Mouse (Mus musculus) fat pad, adult 2 months (tissue): ENCODE data around the gene Foxn3.
A peak's percentile ranks its signal among the peaks of the same experiment; 100 is the strongest.

Source experiments
- DNase-seq: peaks from one replicate; pipeline ENCODE4 v3.0.0-alpha.2; 2011; ENCODE audit warnings: low read depth, low spot score; ENCODE audit errors: extremely low read depth

The Foxn3 gene

DNA sequence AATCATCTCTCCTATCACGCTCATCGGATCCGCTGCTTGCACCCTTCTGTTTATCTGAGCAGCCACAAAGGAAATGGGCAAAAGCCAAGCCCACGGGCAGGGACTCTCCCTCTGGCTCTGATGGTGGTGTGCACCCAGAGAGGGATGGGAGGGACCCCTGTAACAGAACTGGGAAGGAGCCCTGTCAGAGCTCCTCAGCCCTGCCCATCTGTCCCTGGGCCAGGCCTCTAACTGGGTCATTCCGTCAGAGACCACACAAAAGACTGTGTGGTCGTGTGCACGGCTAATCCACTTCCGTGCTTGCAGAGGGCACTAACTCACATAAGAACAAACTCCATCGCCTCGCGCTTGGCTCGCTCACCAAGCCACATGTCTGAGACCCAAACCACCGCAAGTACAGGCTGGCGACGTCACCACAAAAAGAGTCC is 95.5 kb downstream of the Foxn3 start:
- DNase-seq: no peak

DNA sequence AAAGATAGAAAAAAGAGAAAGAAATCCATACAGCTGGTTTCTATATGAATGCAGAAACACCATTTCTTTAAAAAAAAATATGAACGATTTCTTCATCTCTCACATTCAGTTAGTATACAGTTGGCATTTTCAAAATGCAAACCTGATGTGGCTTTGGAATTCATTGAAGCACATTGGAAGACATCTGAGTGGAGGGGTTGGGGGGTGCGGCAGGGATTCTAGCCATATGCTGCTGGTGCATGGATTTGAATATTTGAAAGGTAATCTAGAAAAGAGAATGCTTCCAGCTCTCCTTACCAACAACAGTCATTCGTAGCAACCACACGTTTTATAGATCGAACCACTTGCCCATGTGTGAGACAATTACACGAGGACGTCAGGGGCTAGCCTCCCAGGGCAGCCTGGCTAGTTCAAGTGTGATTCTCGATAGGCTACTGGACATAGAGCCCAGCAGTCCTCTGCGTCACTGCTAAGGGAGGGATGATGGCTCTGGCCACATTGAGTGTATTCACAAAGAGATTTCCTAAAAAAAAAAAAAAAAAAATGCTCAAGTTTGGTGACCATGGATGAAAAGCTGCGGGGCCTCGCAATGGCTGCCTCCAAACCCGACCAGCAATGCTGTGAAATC is 96.0 kb downstream of the Foxn3 start:
- no peak for DNase-seq

DNA sequence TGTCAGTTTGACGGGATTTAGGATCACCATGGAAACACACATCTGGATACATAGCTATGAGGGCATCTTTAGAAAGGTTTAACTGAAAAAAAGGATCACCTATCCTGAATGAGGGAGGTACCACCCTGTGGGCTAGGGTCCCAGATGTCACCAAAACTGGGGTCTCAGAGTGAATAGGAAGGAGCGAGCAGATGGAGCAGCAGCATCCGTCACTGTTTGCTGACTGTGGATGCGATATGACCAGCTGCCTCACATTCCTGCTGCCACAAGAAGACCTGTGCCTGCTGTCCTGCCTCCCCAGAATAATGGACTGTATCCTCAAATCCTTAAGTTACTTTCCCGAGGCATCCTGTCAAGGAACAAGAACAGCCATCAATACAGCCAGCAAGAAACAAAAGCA is 97.0 kb downstream of the Foxn3 start:
- no peak for DNase-seq

DNA sequence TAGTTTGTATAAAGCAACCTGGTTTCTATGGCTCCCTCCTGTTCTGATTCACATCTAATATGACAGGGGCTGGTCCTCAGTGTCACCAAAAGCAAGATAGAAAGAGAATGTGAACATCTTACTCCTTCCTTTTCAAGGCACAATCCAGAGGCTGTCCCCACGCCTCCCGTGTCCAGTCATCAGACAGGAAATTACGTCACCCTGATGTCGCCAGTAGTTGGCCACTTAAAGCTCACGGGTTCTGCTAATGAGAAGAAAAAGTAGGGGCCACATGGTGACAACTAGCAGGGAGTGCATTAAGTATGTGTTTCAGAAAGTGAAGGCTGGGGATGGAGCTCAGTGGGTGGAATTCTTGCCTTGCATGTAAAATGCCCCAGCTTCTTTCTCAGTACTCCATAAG is 99.1 kb downstream of the Foxn3 start:
- DNase-seq: no peak

DNA sequence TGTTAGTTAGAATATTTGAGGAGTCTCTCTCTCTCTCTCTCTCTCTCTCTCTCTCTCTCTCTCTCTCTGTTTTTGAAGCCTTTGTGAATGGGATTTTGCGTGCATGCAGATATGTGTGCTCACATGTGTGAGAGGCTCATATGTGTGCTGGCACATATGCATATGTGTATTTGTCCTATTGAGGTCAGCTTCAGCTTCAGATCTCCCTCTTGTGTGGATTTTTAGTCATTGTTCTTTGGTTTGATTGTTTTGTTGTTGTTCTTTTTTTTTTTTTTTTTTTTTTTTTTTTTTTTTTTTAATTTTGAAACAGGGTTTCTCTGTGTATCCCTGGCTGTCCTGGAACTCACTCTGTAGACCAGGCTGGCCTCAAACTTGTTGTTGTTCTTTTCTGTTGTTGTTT is 100.5 kb downstream of the Foxn3 start:
- DNase-seq: no peak

DNA sequence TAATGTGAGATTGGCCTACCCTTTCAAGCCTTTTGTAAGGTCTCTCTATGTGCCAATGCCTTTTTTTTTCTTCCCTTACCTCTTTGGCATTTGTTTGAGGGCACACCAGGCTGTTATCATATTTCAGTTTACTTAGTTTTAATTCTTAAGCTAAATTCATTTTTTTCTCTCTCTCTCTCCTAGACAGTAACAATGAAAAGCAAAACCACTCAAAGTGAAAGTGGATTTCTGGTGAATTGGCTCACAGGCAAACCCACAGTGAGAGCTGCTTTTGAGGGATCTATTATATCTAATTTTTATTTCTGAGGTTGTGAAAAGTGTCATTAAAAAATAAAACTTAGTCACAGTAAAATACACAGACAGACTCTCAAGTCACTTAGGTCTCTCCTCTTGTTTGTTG is 101.1 kb downstream of the Foxn3 start:
- DNase-seq: no peak

DNA sequence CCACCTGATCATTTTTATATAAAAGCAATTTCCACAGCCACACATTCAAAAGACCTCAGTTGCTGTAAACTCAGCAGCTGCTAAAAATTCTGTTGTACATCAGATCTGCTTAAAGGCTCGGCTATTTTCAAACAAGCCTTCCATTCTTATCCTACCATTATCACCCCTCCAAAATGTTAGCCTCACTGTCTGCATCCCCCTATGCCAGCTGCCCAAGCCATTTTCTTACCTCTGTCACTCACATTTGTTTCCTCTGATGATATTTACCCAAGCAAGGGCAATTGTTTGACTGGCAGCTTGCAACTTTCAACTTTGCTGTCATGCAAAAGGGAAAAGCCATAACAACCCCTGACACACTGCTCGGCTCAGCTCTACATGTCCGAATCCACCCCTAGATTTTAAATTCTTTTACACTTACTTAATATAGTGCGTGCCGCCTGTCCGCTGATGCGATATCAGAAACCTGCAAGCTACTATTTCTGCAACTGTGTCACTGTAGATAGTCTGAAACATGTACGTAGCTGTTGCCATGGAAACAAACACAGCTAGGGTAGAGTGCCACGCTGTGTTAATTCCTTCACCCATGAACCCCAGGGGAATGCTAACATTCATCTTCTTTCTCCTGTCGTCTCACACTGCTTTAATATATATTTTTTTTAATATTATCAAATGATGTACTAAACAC is 105.7 kb downstream of the Foxn3 start:
- no peak for DNase-seq

DNA sequence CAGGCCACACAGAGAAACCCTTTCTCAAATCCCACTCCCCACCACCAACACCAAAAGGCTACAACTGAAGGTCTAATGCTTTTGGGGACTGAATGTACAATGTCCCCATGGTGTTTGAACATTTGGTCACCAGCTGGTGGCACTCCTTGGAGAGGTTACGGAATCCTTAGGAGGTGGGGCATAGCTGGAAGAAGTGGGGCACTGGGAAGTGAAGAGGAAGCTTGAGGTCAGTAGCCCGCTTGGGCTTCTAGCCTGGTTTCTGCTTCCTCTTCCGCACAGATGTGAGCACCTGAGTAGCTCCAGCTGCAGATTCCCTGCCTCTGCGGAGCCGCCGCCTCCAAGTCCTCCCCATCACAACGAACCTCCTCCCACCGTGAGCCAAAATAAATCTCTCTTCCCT is 107.8 kb downstream of the Foxn3 start:
- DNase-seq: no peak

DNA sequence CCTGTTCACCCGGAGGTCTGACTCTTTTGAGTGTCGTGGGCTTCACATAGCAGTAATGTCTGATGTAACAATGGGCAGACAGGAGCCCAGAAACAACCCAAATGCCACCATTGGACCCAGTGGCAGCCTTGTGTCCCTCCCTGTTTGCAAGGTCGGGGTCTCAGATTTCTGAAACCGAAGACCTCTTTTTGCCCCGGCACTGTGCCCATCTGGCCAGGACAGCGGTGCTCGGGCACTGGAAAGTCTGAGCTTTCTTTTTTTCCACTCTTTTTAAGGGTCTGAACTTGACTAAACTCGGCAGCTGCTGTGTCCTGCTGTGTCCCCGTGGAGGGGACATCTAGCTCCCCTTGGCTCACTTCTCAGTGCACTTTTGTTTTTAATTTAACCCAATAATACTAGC is 109.0 kb downstream of the Foxn3 start:
- no peak for DNase-seq

DNA sequence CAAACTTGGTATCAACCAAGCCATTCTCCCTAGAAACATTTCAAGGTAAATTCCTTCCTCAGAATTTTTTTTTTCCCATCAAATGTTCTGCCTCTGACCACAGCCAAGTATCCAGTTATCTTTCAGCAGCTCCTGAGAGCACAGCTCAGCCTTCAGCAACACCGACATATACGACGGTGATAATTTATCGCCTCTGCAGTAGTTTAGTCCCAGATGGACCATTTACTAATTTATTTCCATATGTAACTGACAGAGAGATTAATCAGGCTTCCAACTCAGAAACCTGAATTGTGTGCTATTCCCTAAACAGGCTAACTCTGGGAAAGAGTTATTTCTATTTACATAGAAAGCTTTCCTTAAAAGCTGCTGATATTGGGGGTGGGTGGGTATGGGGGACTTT is 109.6 kb downstream of the Foxn3 start:
- no peak for DNase-seq

DNA sequence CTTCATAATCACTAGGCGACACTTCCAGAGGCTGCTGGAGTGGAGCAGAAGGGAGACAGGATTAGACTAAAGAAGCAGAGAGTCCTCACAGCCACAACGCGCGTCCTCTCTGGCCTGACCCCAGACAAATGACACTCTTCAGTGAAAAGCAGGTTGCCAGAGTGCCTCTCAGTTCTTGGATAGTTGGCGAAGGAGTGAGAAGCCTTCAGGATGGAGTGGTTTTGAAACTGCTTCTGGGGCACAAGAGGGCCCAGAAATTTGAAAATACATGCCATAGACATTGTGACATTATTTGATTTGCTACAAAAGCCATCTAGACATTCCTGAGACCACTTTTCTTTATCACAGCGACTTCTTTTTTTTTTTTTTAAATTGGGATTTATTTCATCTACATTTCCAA is 113.3 kb downstream of the Foxn3 start:
- no peak for DNase-seq

DNA sequence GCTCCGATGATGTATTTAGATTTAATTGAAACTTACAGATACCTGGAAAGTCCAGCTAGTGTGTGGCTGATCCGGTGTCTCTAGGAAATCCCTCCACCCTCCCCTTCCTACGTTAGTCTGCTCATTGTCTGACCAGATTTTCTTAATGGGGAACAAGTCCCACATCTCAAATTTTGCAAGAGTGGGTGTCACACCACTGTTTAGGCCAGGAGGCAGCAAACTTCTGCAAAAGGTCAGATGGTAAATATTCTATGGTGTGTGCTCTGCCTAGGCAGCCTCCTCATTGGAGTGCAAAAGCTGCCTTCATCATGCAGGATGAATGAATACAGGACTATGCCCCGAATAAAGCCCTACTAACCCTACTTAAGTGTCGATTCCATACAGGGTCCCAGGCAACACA is 115.6 kb downstream of the Foxn3 start:
- no peak for DNase-seq

DNA sequence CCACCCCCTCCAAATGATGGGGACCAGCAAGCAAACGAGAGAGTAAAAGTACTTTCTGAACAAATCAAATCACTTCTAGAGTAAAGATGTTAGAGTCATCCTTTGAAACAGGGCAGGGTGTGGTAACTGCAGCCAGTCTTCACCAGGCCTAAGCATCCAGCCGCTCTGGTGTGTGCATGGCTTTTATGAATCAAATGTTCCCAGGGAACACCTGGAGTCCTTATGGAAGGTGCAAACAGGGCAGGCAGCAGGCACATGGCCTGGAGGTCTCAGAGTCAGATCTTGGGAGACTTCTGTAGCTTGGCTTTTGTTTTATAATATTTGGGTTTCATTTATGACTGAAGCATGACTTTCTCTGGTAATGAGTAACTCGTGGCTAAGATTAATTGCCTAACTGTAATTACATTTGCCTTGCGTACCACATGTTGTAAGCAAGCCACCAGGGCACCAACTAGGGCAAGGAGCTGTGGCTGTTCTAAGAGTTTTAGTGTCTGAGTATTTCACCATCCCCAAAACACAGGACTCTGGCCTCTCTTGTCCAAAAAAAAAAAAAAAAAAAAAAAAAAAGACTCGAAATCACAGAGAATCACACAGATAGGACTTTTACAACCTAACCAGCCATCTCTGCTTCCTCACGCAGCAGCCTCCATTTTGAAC is 118.2 kb downstream of the Foxn3 start:
- peak; percentile 51 for DNase-seq

DNA sequence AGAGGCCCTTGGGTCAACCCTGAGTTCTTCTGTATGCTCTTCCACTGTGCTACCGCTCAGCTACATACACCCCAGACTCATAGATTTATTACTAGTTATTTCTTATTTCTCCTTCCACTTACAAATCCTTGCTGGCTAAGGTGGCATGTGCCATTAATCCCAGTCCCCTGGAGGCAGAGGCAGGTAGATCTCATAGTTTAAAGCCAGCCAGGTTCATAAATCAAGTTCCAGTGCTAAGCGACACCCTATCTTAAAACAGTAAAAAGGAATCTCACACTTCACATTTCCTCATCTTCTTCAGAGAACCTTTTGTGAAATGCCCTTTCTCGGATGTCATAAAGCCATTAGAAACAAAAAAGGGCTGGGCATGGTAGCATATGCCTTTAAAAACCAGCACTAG is 120.6 kb downstream of the Foxn3 start:
- DNase-seq: peak; percentile 84

DNA sequence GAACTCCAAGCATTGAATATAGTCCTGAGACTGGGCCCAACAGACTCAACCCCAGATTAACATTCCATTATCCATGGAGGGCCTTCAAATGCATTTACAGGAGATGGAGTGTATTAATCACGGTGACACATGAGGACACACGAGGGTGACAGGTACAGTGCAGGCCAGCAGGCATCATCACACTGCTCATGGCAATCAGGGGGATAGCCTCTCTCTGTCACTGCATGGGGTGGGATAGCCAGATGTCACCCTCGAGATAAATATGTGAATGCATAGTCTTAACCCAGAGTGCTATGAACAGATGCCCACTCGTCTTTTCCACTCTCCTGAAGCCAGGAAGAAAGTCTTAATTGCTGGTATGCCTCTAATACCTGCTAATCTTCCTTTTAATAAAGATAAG is 122.4 kb downstream of the Foxn3 start:
- no peak for DNase-seq

DNA sequence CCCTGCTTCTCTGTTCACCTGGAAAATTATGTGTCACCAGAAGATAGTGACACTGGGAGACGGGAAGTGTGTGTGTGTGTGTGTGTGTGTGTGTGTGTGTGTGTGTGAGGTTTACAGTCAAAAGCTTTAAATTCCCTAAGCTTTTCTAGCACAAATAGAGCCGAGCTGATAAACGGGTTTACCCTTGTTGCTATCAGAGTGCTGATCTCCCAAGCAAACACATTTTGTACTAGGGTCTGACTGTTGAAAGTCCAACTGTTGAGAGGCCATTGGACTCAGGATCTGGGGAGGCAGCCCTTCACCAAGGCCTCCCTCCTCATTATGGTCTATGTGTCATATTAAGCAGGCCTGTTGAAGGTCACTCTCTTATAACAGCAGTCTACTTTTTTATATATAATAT is 123.4 kb downstream of the Foxn3 start:
- no peak for DNase-seq

DNA sequence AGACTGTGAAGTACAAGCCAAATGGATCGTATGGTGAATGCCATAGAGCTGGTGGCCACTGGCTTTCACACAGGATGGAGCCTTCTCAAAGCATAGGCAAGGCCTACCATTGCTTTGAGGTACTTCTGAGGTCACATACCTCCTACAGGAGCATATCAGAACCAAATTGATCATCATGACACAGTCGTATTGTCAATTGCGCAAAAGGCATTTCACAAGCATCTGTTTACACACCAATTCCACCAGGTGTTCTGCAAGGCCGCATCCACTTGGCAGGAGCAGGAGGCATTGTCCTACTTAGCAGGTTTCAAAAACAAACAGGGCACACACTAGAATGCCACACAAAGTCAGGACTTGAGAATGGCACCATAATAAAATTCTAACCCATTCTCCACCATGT is 128.2 kb downstream of the Foxn3 start:
- DNase-seq: peak; percentile 83

DNA sequence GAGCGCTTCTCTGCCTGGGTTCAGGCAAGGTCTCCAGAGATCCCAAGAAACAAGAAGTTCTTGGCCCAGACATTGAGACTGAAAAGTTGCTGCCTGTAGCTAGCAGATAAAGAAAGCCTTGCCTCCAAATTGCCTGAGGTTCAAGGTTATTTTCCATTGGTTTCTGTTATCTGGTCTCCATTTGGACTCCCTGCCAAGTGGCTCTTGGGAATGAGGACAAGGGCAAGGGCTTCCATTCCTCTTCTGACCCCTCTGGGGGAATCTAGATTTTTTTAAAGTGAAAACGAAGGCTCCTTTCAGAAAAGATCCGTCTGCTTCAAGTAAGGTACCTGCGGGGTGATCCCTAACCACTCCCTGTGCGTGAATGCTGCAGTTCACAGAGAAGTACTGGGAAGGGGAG is 130.0 kb downstream of the Foxn3 start:
- no peak for DNase-seq

DNA sequence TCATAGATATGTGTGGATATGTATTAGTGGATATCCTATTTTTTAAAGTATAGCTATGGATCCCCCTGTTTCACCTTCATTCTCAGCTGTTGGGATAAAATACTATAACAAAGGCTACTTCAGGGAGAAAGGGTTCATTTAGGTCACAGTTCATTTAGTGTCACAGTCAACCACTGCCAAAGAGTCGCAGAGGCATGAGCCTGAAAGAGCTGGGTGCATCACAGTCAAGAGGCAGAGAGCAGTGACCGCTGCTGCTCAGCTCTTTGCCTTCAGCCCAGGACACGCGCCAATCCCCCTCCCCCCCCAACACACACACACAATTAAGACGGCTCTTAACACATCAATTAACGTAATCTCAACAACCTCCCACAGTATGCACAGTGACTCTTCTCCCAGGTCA is 131.8 kb downstream of the Foxn3 start:
- DNase-seq: no peak

DNA sequence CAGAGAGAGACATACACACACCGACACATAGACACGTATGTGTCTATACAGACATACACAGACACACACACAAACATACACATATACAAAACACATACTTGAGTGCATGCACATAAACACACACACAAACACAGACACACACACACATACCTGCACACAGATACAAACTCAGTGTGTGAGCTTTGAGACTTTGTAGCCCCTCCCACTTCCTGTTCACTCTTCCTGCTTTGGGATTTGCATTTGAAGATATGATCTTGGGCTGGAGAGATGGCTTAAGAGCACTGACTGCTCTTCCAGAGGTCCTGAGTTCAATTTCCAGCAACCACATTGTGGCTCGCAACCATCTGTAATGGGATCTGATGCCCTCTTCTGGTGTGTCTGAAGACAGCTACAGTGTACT is 132.4 kb downstream of the Foxn3 start:
- DNase-seq: no peak

DNA sequence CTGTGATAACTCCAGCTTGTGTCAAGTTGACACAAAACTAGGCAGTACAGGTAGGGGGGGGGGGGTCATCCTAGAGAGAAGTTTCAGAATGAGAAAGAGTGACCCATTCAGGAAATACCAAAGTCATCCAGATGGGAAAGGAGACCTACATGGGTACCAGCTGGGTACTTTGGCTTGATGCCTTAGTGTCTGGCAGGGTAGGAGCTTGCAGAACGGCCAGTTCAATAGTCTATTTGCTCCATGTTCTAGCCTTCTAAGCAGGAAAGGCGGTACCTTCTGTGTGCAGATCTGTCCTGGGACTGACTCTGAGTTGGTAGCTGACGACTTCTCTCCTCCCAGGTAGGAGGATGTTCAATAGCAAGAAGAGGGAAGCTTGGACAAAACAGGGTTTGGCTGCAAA is 134.3 kb downstream of the Foxn3 start:
- DNase-seq: no peak

DNA sequence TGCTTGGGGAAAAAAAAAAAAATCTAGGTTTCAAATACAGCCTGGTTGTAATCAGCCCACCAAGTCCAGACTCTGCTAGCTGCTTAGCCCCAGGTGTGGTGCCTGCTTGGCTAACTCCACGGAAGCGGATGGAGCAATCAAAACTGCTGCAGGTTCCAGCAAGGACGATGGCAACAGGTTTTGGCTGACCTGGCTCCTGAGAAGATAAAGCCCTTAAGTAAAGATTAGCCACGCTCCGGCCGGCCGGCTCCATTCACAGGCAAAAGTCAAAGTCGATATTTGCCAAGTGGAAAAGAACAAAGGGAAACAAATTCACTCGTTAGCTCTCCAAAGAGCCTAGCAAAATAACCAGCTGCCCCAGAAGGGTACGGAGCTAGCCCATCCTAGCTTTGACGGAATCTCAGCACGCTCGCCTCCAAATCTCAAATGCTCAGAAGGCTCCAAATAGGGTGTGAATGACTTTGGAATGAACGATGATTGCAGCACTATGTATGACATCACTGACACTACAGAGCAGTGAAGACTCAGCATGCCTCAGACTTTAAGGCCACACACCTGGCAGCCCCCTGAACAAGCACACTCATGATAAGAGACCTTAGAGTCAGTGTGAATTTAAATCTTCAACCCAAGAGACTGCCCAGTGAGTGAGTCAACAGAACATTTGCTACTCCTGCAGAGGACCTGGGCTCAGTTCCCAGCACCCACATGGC is 137.0 kb downstream of the Foxn3 start:
- DNase-seq: peak; percentile 91
